Mouse (Mus musculus): Measurements from ENCODE around the gene Nrip2. TPM values are rescaled to one million over a fixed set of nuclear protein-coding genes. Genes with fewer than 3 reads are reported as not detected.

Nrip2 gene
- polyA plus RNA-seq (2012; fragmentation: generic; extraction: Trizol), result under 1 TPM; 0.04 to 0.37 TPM

DNA sequence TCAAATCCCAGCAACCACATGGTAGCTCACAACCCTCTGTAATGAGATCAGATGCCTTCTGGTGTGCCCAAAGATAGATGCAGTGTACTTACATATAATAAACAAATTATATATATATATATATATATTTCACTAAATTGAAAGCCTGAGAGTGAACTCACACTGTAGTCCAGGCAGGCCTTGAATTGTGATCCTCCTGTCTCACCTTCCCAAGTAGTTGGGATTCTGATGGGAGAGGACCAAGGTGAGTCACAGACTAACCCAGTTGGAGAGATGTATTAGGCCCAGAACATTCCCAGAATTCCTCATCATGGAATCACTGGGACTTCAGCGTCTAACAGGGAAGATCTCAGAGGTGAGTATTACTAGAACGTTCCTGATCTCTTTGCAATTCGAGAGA lies at the start of gene Nrip2:
Gene Nrip2, plus strand, starts transcription at position 301 of the 400 bp plus-strand sequence.

GRCm38 (mm10) chr6:128355726-128356416 lies 43.2 kb upstream of the Nrip2 start, which contains the start of gene Tulp3:
TSS of gene Tulp3 (minus strand) at chr6:128355851.

GRCm38 (mm10) chr6:128362381-128363006 lies 36.6 kb upstream of the Nrip2 start, which contains the start of the genes Rhno1 and Foxm1:
TSS of gene Rhno1 (minus strand) at chr6:128362911.
TSS of gene Foxm1 (plus strand) at chr6:128362967.

GRCm38 (mm10) chr6:128375192-128375591 lies 23.9 kb upstream of the Nrip2 start, which contains the start of the genes Tex52 and Gm44596:
TSS of gene Tex52 (plus strand) at chr6:128375456.
TSS of gene Gm44596 (plus strand) at chr6:128375503.

DNA sequence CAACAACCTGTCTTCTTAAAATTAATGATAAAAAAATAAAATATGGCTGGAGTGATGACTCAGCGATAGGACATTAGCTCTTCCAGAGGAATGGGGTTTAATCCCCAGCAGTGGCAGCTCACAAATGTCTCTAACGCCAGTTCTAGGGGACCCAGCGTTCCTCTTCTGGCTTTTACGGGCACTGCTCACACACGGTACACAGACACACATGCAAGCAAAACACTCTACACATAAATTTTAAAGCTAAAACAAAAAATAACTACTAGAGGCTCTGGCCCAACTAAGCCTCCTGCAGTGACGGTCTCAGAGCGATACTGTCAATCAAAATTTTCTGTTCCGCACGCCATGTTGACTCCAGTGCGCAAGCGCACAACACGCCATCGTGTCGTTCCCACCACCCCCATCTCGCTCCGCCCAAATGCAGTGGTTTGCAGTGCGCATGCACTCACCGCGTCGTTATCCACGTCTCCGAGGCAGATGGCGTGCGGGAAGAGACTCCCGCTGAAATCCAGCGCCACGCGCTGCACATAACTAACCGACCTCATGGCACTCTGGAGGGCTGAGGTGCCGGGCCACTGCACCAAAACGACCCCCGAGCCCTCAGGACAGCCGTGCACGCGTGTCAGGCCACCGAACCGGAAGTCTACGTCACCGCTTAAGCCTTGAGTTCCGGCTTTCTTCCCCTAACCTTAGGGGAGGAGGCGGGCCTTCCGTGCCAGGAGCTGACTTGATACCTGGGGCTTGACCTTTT lies 25.3 kb downstream of the Nrip2 start, which contains the start of gene Itfg2:
Gene Itfg2, minus strand, starts transcription at position 663 of the 751 bp plus-strand sequence.

DNA sequence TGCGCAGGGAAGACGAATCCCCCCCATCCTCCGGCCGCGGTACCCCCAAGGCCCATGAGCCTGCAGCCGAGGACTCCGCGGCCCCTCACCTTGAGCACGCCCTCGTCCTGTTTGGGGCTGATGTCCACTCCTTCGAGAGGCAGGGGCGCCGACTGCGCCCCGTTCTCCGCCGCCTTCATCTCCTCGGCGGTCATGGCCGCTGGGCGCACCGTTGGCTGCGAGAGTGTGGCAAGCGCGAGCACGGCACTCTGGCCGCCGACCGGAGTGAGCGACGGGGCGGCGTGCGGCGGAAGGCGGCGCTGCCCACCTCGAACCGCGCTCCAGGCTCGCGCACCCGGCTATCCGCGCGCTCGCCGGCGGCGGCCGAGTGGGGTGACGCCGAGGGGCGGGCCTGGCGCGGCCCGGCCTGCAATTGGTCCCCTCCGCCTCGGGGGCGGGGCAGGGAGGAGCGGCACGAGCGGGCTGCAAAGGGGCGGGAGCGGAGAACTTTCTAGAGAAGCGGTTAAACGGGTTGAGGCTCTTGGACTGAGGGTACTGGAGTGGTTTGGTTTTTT lies 39.3 kb downstream of the Nrip2 start, which contains the start of gene Fkbp4:
Gene Fkbp4, minus strand, starts transcription at position 361 of the 554 bp plus-strand sequence.

Other genes starting within 250 kb of the Nrip2 start
- gene Tead4, start 98.5 kb upstream of the Nrip2 start, polyA plus RNA-seq (2012; fragmentation: generic; extraction: Trizol), result 1 to 10 TPM; 1.3 to 8.9 TPM
- gene Tulp3, start 43.4 kb upstream of the Nrip2 start, polyA plus RNA-seq (2012; fragmentation: generic; extraction: Trizol), result 10 to 100 TPM; 15.3 to 35.1 TPM
- gene Rhno1, start 36.4 kb upstream of the Nrip2 start, polyA plus RNA-seq (2012; fragmentation: generic; extraction: Trizol), result 10 to 100 TPM; 38.5 to 42.2 TPM
- gene Foxm1, start 36.3 kb upstream of the Nrip2 start, polyA plus RNA-seq (2012; fragmentation: generic; extraction: Trizol), result 10 to 100 TPM; 26.2 to 39.5 TPM
- gene Tex52, start 23.8 kb upstream of the Nrip2 start, polyA plus RNA-seq (2012; fragmentation: generic; extraction: Trizol), result under 1 TPM; 0.02 to 0.08 TPM
- gene Gm44596, start 23.8 kb upstream of the Nrip2 start, polyA plus RNA-seq (2012; fragmentation: generic; extraction: Trizol), result not detected
- 10 to 100 TPM; 12.5 to 27.9 TPM for gene Itfg2, start 25.6 kb downstream of the Nrip2 start, polyA plus RNA-seq (2012; fragmentation: generic; extraction: Trizol)
- gene Fkbp4, start 39.4 kb downstream of the Nrip2 start, polyA plus RNA-seq (2012; fragmentation: generic; extraction: Trizol), result 100 to 1,000 TPM; 126 to 267 TPM
- not detected for gene Pzp, start 127.4 kb downstream of the Nrip2 start, polyA plus RNA-seq (2012; fragmentation: generic; extraction: Trizol)
- not detected for gene A2ml1, start 182.3 kb downstream of the Nrip2 start, polyA plus RNA-seq (2012; fragmentation: generic; extraction: Trizol)
- gene Klrb1a, start 224.2 kb downstream of the Nrip2 start, polyA plus RNA-seq (2012; fragmentation: generic; extraction: Trizol), result under 1 TPM in 1 of 2 experiments, not detected in 1; 0.05 TPM